Mouse (Mus musculus) frontal cortex, adult (tissue): Measurements from ENCODE around the gene Hspa12b.
"Not testable (repeated sequence)": the region's sequence is repeated elsewhere in the genome, so short reads cannot be mapped to it uniquely, and the experiment has no call there.

Source experiments
- ATAC-seq: cut with Nextera tagmentation; 2 replicates; pipeline ENCODE4 v1.9.2; 2017; ENCODE audit warnings: mild to moderate bottlenecking, moderate library complexity, mixed read lengths; ENCODE audit not compliant: low TSS enrichment

Gene Hspa12b

DNA sequence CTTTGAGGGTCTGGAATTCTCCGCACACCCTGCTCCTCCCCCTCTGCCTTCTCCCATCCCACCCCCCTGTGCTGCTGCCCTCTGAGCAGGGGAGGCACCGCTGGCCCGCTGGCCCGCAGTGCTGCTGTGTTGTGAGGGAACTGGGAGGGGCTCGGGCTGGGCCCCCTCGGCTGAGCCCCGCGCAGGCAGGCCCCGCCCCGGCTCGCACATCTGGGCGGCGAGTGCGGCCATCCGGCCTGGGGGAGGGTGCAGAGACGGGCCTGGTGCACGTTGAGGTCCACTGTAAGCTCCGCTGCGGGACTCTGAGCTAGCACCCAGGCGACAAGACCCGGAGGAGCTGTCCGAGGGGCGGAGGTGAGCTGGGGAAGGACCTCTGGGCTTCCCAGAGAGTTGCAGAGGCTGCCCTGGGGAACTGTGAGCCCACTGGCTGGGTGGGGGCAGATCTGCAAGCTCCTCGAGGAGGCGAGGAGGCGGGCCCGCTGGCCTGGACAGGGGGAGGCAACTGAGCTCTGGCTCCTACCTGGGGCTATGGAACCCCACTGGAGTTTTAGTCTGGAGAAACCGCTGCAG lies at the start of gene Hspa12b:
Gene Hspa12b, plus strand, starts transcription at position 120 of the 570 bp plus-strand sequence.
- ATAC-seq, result no peak

- no peak for ATAC-seq
These were observed 46.6 kb upstream of the Hspa12b start for GRCm38 (mm10) chr2:131080507-131080906.

DNA sequence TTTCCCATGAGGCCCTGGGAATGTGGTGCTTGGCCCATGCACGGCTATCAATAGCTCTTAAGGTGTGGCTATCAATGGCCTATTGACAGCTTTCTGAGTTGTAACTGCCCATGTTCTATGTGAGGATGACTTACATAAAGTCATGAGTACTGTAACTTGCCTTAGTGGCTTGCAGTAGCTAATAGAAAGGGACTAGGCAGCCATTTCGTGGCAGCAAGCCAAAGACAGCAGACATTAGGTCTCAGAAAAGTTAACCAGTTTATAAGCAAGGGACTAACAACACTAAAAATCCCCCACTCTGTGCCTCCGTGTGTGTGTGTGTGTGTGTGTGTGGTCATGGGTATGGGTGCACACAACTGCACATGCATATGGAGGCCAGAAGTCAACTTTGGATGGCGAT lies 42.9 kb upstream of the Hspa12b start:
- ATAC-seq, result no peak

- no peak for ATAC-seq
These were observed 40.3 kb upstream of the Hspa12b start, which contains the start of gene Siglec1 for GRCm38 (mm10) chr2:131086667-131087390. Siglec1 (minus strand) TSS chr2:131086765.

DNA sequence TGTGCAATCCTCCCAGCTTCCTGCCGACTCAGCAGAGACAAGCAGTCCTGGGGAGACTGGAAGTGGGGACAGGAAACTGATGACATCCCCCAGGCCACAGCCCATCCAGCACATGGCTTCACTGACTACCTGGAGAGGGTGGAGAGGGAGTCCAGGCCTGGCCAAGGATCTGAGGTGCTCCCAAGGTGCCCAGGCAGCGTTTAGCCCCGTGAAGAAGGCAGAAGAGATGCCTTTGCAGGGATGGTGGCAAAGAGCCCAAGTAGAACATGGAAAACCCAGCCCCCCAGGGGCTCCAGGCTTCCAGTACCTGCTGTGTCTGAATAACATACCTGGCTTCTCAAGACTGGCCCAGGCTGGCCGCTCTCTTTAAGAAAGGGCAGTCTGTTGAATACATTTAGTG lies 38.5 kb upstream of the Hspa12b start:
- ATAC-seq, result no peak

- ATAC-seq, result no peak
These were observed 37.4 kb upstream of the Hspa12b start for GRCm38 (mm10) chr2:131089634-131090033.

- ATAC-seq, result no peak
These were observed 36.2 kb upstream of the Hspa12b start for GRCm38 (mm10) chr2:131090852-131091251.

- no peak for ATAC-seq
These were observed 33.5 kb upstream of the Hspa12b start for GRCm38 (mm10) chr2:131093577-131093976.

GRCm38 (mm10) chr2:131094823-131095222 lies 32.3 kb upstream of the Hspa12b start:
- peak; percentile 85 for ATAC-seq

DNA sequence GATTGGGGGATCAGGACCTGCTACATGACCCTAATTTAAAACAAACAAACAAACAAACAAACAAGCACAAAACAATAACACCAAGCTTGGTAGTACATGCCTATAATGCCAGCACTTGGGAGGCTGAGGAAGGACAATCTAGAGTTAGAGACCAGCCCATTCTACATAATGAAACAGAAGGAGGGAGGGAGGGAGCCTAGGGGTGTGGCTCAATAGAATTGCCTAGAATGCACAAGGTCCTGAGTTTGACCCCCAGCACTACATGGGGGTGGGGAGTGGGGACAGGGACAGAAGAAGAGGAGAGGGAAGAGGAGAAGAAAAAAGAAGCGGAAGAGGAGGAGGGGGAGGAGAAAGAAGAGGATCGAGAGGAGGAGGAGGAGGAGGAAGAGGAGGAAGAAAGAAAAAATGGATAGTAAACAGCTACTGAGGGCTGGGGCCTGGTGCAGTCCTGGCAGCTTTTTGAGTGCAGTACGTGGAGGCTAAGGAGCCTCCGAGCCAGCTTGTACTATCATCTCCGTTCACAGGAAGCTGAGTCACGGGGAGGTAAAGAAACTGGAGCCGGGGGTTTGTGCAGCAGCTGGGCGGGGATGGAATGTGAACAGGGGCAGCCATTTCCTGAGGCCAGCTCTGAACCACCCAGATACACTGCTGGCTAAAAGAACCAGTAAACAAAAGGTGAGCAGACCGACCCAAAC lies 30.8 kb upstream of the Hspa12b start:
- peak; percentile 72; the same call in 1 of the 2 replicates for ATAC-seq

DNA sequence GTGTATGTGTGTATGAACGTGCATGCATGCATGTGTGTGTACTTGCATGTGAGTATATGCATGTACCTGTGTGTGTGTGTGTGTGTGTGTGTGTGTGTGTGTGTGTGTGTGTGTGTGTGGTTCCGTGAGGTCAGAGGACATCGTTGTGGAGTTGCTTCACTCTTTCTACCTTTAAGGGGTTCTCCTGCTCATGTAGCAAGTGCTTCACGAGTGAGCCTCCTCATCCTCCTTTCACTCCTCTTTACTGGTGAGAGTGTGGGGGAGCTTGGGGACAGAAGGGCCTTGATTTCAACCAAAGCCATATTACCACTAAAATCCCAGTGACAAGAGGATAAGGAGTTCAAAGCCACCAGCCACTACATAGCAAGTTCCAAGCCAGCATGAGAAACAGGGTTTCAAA lies 30.0 kb upstream of the Hspa12b start:
- ATAC-seq, result no peak

DNA sequence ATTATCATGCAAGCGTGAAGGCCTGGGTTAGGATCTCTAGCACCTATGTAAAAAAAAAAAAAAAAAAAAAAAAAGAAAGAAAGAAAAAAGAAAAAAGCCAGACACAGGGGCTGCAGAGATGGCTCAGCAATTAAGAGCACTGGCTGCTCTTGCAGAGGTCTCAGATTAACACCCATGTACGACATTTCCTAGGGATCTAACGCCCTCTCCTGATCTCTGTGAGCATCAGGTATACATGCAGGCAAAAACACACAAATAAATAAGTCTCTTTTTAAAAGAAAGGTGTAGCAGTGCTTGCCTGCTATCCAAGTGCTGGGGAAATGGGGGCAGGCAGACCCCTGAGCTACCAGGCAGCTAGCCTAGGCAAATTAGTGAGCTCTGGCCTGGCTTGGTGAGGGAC lies 25.6 kb upstream of the Hspa12b start:
- no peak for ATAC-seq

GRCm38 (mm10) chr2:131104021-131104420 lies 23.1 kb upstream of the Hspa12b start:
- peak; percentile 64; the same call in 1 of the 2 replicates for ATAC-seq

DNA sequence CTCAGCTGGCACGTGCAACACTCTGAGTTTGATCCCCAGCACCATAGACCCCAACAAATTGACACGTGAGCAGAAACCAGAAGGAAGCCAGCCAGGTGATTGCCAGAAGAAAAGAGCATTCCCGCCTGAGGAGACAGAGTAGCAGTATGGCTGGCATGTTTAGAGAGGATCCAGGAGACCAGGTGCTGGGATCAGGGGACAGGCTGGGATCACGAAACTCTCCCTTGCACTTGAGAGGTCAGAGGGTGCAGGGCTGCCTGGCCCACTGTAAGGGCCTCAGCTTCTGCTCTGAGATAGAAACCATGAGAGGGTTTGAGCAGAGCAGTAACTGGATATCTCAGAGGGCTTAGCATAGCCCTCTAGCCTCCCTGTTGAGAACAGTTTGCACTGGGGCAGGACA lies 22.0 kb upstream of the Hspa12b start:
- not testable (repeated sequence) for ATAC-seq

DNA sequence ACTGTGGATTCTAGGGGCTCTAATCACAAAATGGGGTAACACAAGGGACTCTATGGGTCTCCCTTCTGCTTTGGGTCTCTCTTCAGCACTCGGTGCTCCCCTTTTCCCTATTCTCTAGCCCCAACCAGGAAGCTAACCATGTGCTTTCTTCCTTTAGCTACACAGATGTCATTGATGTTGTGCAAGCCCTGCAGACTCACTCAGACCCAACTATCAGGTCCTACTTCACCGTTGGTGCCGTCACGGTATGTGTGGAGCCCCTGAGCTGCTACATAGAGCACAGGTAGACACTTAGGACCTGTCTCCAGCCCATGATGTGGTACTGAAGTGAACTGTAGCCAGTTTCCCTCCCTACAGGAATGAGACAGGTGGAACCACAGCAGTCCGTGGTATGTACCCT lies 21.1 kb upstream of the Hspa12b start:
- no peak for ATAC-seq

DNA sequence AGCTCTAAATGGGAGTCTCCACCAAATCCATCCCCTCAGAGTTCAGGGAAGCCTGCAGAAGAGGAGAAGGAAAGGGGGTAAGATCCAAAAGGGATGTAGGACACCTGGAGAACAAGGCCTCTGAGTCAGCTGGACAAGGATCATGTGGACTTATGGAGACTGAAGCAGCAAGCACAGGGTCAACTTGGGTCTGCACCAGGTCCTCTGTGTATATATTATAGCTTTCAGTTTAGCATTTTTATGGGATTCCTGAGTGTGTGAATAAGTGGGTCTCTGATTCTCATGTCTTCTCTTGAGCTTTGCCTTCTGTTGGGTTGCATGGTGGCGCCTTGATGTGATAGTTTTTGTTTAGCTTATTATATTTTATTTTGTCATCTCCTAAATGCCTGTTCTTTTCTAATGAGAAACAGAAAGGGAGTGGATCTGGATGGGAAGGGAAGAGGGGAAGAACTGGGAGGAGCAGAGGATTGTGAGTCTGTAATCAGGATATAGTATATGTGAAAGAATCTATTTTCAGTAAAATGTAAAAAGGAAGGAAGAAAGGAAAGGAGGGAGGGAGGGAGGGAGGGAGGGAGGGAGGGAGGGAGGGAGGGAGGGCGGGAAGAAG lies 8.0 kb upstream of the Hspa12b start:
- ATAC-seq, result no peak

- ATAC-seq, result no peak
These were observed 2.9 kb upstream of the Hspa12b start for GRCm38 (mm10) chr2:131124166-131124565.

GRCm38 (mm10) chr2:131125157-131125963 lies 1.7 kb upstream of the Hspa12b start:
- ATAC-seq, result no peak

DNA sequence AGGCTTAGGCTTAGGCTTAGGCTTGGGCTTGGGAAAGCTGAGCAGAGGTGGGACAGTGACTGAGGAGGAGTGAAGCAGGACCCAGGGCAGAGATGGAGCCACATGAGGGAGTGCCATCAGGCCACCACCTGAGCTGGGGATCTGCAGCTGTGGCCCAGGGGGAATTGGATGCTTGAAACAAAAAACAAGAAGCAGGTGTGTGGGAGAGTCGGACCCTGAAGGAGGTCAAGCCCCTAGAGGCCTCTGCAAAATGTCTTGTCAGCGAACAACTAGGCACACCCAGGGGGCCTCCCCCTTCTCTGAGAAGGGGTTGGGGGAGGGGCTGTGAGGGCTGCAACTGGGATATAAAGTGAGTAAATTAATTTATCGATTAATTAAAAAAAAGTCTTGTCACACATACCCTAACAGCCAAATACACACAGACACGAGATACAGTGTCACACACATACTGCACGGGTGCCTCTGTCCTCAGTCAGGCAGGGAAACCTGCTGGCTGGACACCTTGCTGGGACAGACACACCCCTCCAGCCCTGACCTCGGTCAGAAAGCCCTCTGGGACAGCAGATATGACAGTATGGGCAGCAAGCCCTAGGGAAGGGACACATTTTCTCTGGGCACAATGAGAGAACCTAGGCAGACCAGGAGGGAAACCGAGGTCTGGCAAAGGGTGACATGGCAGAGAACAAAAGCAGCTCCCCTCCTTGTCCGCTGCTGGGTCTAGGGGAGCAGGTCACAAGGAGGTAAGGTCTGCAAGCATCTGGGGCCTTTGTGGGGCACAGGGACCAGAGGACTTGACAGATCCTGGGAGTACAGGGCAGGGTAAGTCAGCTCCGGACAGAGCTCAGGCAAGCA lies 890 bp upstream of the Hspa12b start:
- ATAC-seq, result no peak

DNA sequence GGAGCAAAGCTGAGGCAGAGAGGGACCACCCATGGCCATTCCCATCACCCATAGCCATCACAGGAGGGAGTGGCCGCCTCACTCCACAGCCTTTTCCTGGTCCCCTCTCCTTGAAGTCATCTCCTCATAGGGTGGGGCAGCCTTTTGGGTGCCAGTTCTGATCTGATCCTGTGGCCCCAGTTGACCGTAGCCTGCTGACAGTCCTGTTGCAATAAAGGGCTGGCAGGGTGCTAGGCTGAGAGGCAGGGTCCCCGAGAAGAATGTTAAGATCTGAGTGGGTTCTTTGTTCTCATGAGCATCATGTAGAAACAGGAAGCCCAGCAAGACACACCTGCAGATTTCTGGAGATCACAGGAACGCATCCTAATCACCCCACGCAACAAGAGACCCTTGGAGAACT lies 1.1 kb downstream of the Hspa12b start:
- ATAC-seq, result no peak
